Mouse (Mus musculus): ENCODE data around the gene Snd1. TPM values are rescaled to one million over a fixed set of nuclear protein-coding genes. Genes with fewer than 3 reads are reported as not detected.
A peak's percentile ranks its signal among the peaks of the same experiment; 100 is the strongest.

The Snd1 gene
- polyA plus RNA-seq, 1 experiment from 2014 or later = 70.5 TPM

GRCm38 (mm10) chr6:28831854-28832750, 357.2 kb downstream of the Snd1 start:
- Histone ChIP-seq H3K9ac (peak overlapping the region; percentile 74), H3K36me3 (no peaks in the 10 kb centered on the region), H3K4me3 (peak overlapping the region; percentile 65), H3K27ac (no peak overlapping the region), H3K27me3 (peaks cover 19% of the 10 kb centered on the region), H3K4me2 (peak overlapping the region; percentile 99), H3K4me1 (replicated peaks) (peaks cover 22% of the 10 kb centered on the region), H3K9me3 (replicated peaks) (no peaks in the 10 kb centered on the region)
- 2% methylated on average over 67 of the region's 82 CpGs for WGBS
- peak; percentile 33; the same call in 1 of the 2 replicates for ATAC-seq (replicated peaks; ENCODE audit: insufficient number of reproducible peaks, insufficient read depth, low FRiP score, low read depth)

- Histone ChIP-seq H3K27ac (no peak overlapping the region), H3K27me3 (peaks cover 19% of the 10 kb centered on the region), H3K4me2 (peak overlapping the region; percentile 99), H3K4me1 (replicated peaks) (peaks cover 20% of the 10 kb centered on the region), H3K9ac (peak overlapping the region; percentile 74), H3K4me3 (peak overlapping the region; percentile 65), H3K9me3 (replicated peaks) (no peaks in the 10 kb centered on the region), H3K36me3 (no peaks in the 10 kb centered on the region)
- ATAC-seq (replicated peaks; ENCODE audit: insufficient number of reproducible peaks, insufficient read depth, low FRiP score, low read depth) = peak; percentile 63
- WGBS = under 1% methylated on average over 55 of the region's 58 CpGs
These were observed 357.9 kb downstream of the Snd1 start for GRCm38 (mm10) chr6:28832751-28833291.

GRCm38 (mm10) chr6:28833380-28833822, 358.5 kb downstream of the Snd1 start:
- Histone ChIP-seq H3K4me1 (replicated peaks) (peaks cover 20% of the 10 kb centered on the region), H3K4me2 (peak overlapping the region; percentile 99), H3K4me3 (peak overlapping the region; percentile 65), H3K27me3 (peaks cover 19% of the 10 kb centered on the region), H3K9ac (peak overlapping the region; percentile 74), H3K27ac (no peak overlapping the region), H3K36me3 (no peaks in the 10 kb centered on the region), H3K9me3 (replicated peaks) (no peaks in the 10 kb centered on the region)
- WGBS = 2% methylated on average over 43 of the region's 43 CpGs
- peak; percentile 55 for ATAC-seq (replicated peaks; ENCODE audit: insufficient number of reproducible peaks, insufficient read depth, low FRiP score, low read depth)

- no peak overlapping the region for H3K4me3 ChIP-seq
- H3K27ac ChIP-seq = no peak overlapping the region
- H3K36me3 ChIP-seq = no peaks in the 10 kb centered on the region
- H3K9me3 ChIP-seq (replicated peaks) = no peaks in the 10 kb centered on the region
- peaks cover 19% of the 10 kb centered on the region for H3K27me3 ChIP-seq
- no peak for ATAC-seq (replicated peaks; ENCODE audit: insufficient number of reproducible peaks, insufficient read depth, low FRiP score, low read depth)
- peak overlapping the region; percentile 99 for H3K4me2 ChIP-seq
- peaks cover 20% of the 10 kb centered on the region for H3K4me1 ChIP-seq (replicated peaks)
- 67% methylated on average over 2 of the region's 2 CpGs for WGBS
- no peak overlapping the region for H3K9ac ChIP-seq
These were observed 359.1 kb downstream of the Snd1 start for GRCm38 (mm10) chr6:28834046-28834445.

GRCm38 (mm10) chr6:28836600-28836999, 361.7 kb downstream of the Snd1 start:
- no peak overlapping the region for H3K4me3 ChIP-seq
- ATAC-seq (replicated peaks; ENCODE audit: insufficient number of reproducible peaks, insufficient read depth, low FRiP score, low read depth) = no peak
- no peak overlapping the region for H3K9ac ChIP-seq
- no peak overlapping the region for H3K4me2 ChIP-seq
- H3K36me3 ChIP-seq = no peaks in the 10 kb centered on the region
- H3K27me3 ChIP-seq = peaks cover 4% of the 10 kb centered on the region; the same call in 1 of the 2 replicates
- H3K9me3 ChIP-seq (replicated peaks) = no peaks in the 10 kb centered on the region
- H3K4me1 ChIP-seq (replicated peaks) = peaks cover 18% of the 10 kb centered on the region
- H3K27ac ChIP-seq = no peak overlapping the region

GRCm38 (mm10) chr6:28841569-28841968, 366.6 kb downstream of the Snd1 start:
- Histone ChIP-seq H3K27ac (no peak overlapping the region), H3K9me3 (replicated peaks) (no peaks in the 10 kb centered on the region), H3K9ac (no peak overlapping the region), H3K4me2 (no peak overlapping the region), H3K36me3 (no peaks in the 10 kb centered on the region), H3K4me3 (no peak overlapping the region), H3K4me1 (replicated peaks) (peaks cover 22% of the 10 kb centered on the region), H3K27me3 (no peaks in the 10 kb centered on the region)
- no peak for ATAC-seq (replicated peaks; ENCODE audit: insufficient number of reproducible peaks, insufficient read depth, low FRiP score, low read depth)
- 66% methylated on average over 3 of the region's 3 CpGs for WGBS

- no peaks in the 10 kb centered on the region for H3K27me3 ChIP-seq
- WGBS = 52% methylated on average over 4 of the region's 4 CpGs
- no peak overlapping the region for H3K27ac ChIP-seq
- peaks cover 28% of the 10 kb centered on the region for H3K4me1 ChIP-seq (replicated peaks)
- no peak overlapping the region for H3K9ac ChIP-seq
- no peaks in the 10 kb centered on the region for H3K9me3 ChIP-seq (replicated peaks)
- H3K36me3 ChIP-seq = no peaks in the 10 kb centered on the region
- no peak overlapping the region for H3K4me3 ChIP-seq
- no peak overlapping the region for H3K4me2 ChIP-seq
- no peak for ATAC-seq (replicated peaks; ENCODE audit: insufficient number of reproducible peaks, insufficient read depth, low FRiP score, low read depth)
These were observed 367.7 kb downstream of the Snd1 start for GRCm38 (mm10) chr6:28842375-28843276.

GRCm38 (mm10) chr6:28845610-28846009, 370.7 kb downstream of the Snd1 start:
- ATAC-seq (replicated peaks; ENCODE audit: insufficient number of reproducible peaks, insufficient read depth, low FRiP score, low read depth) = no peak
- H3K9me3 ChIP-seq (replicated peaks) = no peaks in the 10 kb centered on the region
- no peaks in the 10 kb centered on the region for H3K27me3 ChIP-seq
- H3K36me3 ChIP-seq = no peaks in the 10 kb centered on the region
- no peak overlapping the region for H3K27ac ChIP-seq
- WGBS = 39% methylated on average over 4 of the region's 4 CpGs
- peaks cover 51% of the 10 kb centered on the region for H3K4me1 ChIP-seq (replicated peaks)
- no peak overlapping the region for H3K9ac ChIP-seq
- no peak overlapping the region for H3K4me2 ChIP-seq
- H3K4me3 ChIP-seq = no peak overlapping the region

GRCm38 (mm10) chr6:28847616-28848015, 372.7 kb downstream of the Snd1 start:
- Histone ChIP-seq H3K4me3 (no peak overlapping the region), H3K27me3 (no peaks in the 10 kb centered on the region), H3K9me3 (replicated peaks) (no peaks in the 10 kb centered on the region), H3K9ac (no peak overlapping the region), H3K4me1 (replicated peaks) (peaks cover 46% of the 10 kb centered on the region), H3K36me3 (no peaks in the 10 kb centered on the region), H3K4me2 (no peak overlapping the region), H3K27ac (no peak overlapping the region)
- WGBS = 45% methylated on average over 6 of the region's 6 CpGs
- ATAC-seq (replicated peaks; ENCODE audit: insufficient number of reproducible peaks, insufficient read depth, low FRiP score, low read depth) = 0 out of 2 replicates have a peak, but pooled peaks have one; percentile 31

GRCm38 (mm10) chr6:28848285-28848794, 373.4 kb downstream of the Snd1 start:
- peaks cover 50% of the 10 kb centered on the region for H3K4me1 ChIP-seq (replicated peaks)
- H3K4me3 ChIP-seq = no peak overlapping the region
- H3K36me3 ChIP-seq = no peaks in the 10 kb centered on the region
- H3K4me2 ChIP-seq = no peak overlapping the region
- H3K27me3 ChIP-seq = no peaks in the 10 kb centered on the region
- no peak for ATAC-seq (replicated peaks; ENCODE audit: insufficient number of reproducible peaks, insufficient read depth, low FRiP score, low read depth)
- H3K9me3 ChIP-seq (replicated peaks) = no peaks in the 10 kb centered on the region
- H3K27ac ChIP-seq = no peak overlapping the region
- no peak overlapping the region for H3K9ac ChIP-seq
- WGBS = 70% methylated on average over 6 of the region's 6 CpGs

GRCm38 (mm10) chr6:28848891-28849290, 374.0 kb downstream of the Snd1 start:
- Histone ChIP-seq H3K27ac (0 out of 2 replicates have a peak overlapping the region, but pooled peaks have one; percentile 28), H3K27me3 (no peaks in the 10 kb centered on the region), H3K4me1 (replicated peaks) (peaks cover 55% of the 10 kb centered on the region), H3K9ac (no peak overlapping the region), H3K4me2 (no peak overlapping the region), H3K4me3 (no peak overlapping the region), H3K9me3 (replicated peaks) (no peaks in the 10 kb centered on the region), H3K36me3 (no peaks in the 10 kb centered on the region)
- no peak for ATAC-seq (replicated peaks; ENCODE audit: insufficient number of reproducible peaks, insufficient read depth, low FRiP score, low read depth)
- 73% methylated on average over 9 of the region's 9 CpGs for WGBS
